Mouse (Mus musculus) cerebellum, adult 9-10 months (tissue): ENCODE measurements around the gene Scn3a.

Experiments used
- DNase-seq: peaks from one replicate; pipeline ENCODE4 v3.0.0; 2022

The Scn3a gene

DNA sequence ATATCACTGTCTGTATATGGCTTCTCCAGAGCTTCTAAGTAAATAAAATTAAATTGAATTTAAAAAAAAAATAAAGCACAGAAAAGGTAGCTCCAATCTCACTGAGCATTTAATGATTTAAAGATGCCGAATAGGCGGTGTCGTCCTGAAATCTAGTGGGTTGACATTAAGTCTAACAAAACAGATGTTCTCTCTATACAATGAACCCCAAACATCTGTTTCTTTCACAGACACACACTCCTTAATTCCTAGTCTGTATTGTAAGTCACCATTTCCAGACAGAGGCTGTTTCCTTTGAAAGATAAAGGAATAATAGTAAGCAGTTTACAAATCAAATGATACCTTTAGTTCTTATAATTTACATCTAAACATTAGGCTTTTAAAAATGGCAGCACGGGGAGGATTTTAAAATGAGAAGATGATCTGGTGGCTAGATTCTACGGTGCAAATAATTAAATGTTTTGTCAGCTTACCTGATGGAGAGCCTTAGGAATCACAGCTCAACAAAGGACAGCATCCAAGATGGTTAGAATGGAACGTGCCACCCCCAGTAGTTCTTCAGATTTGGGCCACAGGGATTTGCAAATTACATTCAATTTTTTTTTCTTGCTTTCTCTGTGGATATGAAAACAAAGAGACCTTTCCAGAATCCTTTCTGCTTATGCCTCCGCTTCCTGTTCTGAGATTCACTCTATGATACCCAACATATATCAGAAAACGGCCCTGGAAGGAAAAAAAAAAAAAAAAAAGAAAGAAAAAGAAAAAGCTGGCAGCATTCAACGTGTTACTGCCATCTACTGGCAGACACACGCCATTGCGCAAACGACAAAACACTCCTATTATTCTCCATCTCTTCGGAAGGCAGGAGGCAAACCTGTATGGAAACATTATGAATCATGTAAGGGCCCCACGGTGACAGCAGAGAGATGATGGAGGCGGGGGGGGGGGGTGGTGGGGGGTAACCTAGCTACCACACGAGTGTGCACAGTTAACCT lies at the start of gene Scn3a:
Gene Scn3a, minus strand, starts transcription at position 835 of the 995 bp plus-strand sequence.
- peak; percentile 49 for DNase-seq

- no peak for DNase-seq
Measured at GRCm38 (mm10) chr2:65611887-65612286, 44.5 kb upstream of the Scn3a start.

GRCm38 (mm10) chr2:65607813-65608212 lies 40.4 kb upstream of the Scn3a start:
- DNase-seq, result no peak

DNA sequence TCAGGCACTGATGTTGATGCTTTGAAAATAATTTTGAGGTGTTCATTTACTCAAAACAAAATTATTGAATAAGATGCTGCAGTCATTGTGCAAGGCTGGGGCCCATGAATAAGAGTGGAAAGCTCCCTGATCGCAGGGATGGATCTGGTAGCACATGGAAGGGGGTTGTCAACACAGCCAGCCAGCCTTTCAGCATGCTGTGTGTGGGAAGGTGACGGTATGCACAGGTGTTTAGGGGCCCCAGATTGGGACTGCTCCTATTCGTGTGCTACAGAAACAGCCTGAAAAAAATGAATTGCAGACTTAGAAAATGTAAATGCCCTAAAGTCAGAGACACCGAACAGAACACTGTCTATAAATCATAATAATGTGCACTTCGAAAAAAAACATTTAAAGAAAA lies 20.3 kb upstream of the Scn3a start:
- no peak for DNase-seq

- DNase-seq, result no peak
Measured at GRCm38 (mm10) chr2:65567925-65568324, 498 bp upstream of the Scn3a start.

DNA sequence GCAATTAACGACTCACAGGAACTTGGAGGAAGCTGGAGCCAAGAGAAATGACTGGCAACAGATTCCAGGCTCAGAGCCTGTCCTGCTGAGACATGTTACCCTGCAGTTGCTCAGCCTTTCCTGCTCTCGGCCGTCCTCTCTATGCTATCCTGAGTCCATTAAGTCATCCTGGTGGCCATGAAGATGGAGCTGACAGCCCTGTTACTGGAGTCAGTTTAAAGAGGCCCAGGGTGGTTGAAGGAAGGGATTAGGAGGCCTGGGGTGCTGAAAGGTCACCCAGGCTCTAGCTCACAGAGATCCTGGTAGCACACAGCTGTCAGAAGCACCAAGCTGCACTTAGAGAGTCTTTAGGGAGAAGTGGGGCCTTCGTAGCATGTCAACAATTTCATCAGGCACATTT lies 3.5 kb downstream of the Scn3a start:
- DNase-seq, result no peak

DNA sequence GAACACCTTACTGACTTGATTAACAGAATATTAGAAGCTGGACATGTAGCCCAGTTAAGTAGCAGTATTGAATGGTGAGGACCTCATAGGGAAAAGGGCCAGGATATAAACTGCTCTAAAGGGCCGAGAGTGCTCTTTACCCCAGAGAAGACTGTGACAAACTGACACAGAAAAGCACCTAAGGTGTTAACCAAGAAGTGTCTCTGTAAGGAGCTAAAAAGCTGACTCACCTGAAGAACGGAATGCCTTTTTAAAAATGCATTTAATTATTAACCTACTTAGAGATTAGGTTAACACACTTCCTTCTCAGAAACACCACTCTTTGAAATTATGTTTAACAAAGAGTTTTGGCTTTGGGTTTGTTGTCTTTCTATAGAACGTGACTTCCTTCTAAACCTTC lies 9.7 kb downstream of the Scn3a start:
- DNase-seq, result no peak

GRCm38 (mm10) chr2:65554662-65555061 lies 12.8 kb downstream of the Scn3a start:
- no peak for DNase-seq

DNA sequence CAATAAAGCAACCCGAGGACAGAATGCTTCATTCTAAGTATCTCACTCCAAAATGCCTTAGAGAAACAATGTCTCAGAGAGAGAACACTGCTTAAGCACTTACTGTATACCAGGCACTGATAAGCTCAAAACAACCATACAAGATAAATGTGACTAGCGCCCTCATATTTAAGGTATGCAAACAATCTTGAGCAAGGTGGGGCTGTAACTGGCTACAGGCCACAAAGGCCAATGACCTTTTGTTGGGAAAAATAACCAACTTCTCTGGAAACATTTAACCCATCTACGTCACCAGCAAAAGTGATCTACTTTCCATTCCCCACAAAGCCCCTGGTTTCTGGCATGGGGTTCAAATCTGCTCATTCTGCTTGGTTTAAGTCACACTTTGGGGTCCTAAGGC lies 14.0 kb downstream of the Scn3a start:
- DNase-seq, result no peak

DNA sequence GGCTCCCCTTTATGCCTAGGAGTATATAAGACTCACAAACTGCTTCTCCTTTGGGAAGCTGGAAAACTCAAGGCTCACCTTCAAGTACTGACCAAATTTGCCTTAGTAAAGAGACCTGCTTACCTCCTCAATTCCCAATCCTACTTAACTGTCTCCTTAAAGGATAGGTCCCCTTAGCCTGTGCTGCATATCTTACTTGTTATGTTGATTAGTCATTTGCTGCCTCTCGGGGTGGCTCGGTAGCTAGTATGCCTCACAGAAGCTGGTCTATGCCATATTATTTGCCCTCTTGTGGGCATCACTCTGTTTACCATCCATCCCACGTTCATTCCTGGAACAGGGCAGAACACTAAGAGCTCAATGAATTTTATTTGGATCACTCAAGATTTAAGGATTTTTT lies 14.7 kb downstream of the Scn3a start:
- no peak for DNase-seq

DNA sequence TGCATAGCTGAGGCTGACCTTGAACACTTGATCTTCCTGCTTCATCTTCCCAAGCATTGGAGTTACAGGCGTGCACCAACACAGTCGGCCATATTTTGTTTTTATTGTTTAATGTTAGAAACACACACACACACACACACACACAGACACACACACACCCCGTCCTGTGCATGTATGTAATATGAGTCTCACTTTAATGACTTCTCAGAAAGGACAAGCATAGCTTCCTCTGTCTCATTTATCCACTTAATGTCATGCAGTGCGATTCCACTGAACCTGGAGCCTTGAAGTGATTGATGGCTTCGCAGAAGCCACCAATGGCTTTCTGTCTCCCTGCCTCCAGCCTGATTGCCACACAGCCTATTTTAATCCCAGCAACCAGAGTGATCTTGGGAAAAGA lies 15.2 kb downstream of the Scn3a start:
- DNase-seq, result no peak

- no peak for DNase-seq
Measured at GRCm38 (mm10) chr2:65551736-65552135, 15.7 kb downstream of the Scn3a start.

GRCm38 (mm10) chr2:65550564-65550963 lies 16.9 kb downstream of the Scn3a start:
- DNase-seq, result no peak

DNA sequence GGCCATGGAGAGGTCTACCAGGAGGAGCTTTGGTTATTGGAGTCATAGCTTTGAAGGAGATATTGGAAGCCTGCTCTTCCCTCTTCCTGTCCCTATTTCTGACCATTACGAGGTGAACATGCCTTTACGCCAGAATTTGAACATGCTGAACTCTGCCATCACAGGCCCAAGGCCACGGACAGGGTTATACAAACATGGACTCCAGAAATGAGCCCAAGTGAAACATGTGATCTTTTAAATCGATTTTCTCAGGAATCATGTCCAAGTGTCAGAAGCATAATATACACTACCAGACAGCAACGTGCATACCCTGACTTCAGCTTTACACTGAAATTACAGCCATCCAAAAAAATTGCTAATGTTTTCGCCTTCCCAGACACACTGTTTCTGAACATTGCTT lies 18.8 kb downstream of the Scn3a start:
- DNase-seq, result no peak

DNA sequence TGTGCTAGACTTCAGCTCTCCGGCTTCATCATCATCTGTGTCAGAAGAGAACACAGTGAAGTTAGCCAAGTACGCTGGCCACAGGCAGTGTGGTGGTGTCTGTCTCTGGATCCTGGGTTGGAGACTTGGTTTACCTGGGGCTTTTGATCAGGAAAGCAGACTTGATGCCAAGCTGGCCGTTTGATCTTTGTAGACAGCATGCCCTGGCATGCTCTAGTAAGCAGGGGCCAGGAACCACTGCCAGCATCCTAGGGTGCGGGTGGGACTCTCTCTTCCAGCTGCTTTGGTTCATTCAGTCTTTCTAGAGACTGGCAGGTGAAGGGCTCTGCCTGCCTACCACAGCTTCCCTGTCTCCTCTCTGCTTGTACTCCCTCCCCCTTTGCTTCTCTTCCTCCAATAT lies 20.1 kb downstream of the Scn3a start:
- no peak for DNase-seq

DNA sequence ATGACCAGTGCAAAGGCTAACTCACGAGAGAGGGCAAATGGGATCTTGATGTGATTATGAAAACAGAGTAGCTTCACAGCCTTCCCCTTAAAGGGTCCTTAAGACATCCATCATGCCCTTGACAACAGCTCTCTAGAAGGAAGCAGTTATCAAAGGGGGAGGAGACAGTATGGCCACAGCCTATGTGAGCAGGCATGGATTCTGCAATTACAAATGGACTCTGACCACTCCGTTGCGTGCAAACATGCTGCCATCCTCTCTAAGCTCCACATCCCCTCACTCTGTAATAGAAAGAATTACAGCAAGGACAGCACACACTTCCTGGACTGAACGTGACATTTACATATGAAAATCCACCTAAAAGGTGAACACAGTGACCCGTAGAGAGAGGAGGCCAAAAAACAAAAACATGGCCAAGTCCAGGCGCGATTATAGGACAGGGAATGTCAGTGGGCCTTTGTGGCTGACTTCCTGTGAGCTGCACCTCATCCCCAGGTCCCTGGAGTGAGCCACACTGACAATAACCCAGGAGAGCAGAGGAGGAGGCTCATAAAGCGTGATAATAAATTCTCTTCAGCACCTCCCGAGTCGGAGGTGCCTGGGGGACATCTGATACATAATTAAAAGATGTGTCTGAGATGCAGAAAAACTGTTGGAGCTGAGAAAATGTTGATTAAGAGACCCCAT lies 24.4 kb downstream of the Scn3a start:
- no peak for DNase-seq

DNA sequence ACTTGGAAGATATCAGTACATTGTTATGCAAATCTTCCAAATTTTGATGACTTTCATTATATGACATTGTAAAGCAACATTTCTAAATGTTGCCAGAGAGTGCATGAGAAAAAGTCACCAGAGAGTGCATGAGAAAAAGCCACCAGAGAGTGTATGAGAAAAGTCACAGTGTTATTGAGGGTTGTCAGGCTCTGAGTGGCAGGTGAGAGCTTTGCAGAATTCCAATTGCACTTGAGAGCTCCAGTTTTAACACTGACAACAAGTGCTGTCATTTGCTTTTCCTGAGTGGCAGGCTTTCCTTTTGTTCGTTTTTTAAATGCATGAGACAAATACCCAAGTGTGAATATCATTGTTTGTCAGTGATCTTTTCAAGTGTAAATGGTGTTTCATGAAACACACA lies 25.6 kb downstream of the Scn3a start:
- no peak for DNase-seq

GRCm38 (mm10) chr2:65538436-65538835 lies 29.0 kb downstream of the Scn3a start:
- DNase-seq, result no peak

GRCm38 (mm10) chr2:65532127-65532854 lies 35.1 kb downstream of the Scn3a start:
- DNase-seq, result no peak

DNA sequence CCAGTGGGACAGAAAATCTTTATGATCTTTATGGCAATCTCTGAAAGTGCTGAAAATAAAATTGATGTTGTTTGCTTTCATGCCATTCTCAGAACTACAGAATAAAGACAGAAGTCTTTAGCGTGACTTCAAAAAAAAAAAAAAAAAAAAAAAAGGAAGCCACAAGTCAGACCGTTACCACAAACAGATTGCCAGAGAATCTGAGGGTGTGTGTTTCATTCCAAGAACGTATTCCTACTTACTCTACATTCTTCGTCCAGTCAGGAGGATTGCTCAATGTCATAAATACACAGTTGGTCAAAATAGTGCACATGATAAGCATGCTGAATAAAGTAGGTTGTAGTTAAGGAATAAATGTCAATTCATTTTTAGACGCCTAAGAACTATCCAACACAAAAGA lies 38.3 kb downstream of the Scn3a start:
- no peak for DNase-seq

DNA sequence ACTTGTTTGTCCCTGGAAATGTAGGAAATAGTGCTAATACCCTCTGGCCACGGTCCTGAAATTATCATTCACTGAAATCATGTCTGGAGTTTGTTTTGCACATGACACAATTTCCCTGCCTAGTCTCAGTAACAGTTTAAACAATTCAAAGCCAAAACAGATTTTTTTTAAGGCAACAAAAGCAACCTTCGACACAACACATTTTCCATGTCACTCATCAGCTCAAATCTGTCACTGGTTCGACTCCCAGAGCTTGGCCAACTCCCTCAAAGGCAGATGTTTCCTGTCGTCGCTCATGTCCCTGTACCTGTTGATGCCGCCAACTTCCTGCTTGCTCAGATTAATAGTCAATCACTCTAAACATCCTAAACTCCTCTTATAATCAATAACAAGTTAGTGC lies 50.7 kb downstream of the Scn3a start:
- DNase-seq, result no peak

- DNase-seq, result no peak
Measured at GRCm38 (mm10) chr2:65508217-65508616, 59.2 kb downstream of the Scn3a start.

DNA sequence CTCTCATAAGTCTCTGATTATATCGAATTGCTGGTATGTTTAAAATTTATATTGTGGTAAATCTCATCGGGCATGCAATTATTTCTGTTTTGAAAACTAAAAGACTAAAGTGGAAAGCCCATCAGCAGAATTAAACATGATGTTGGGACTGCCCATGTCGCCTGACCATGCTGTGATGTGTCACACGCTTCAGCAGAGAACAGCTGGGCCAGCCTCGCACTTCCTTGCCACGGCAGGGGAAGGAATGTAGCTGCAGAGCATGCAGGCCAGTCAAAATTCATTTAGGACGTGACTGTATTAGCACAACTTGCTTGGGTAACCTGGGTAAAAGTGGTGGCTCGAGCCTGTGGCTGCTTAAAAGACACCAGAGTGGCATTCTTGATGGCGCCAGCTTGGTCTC lies 77.0 kb downstream of the Scn3a start:
- DNase-seq, result no peak

DNA sequence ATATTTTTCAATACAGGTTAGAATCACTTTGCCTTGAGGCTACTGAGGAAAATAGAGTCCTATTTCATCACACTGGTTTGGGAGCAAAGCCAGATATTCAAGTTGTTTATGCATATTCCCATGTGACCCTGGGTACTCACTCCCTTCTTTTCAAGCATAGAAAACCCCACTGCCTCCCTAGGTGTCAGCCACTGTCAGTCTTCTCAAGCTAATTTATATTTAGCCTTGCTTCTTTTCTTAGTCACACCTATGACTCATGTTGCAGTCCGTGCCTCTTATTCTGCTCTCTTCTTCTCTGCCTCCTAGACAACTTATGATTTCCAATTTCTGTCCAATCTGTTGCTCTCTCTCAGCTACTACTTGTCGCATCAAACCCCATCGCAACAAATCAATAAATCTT lies 84.0 kb downstream of the Scn3a start:
- no peak for DNase-seq
